Mouse (Mus musculus) stomach, postnatal 0 days (tissue): ENCODE measurements around the gene Hmgn2. TPM values are rescaled to one million over a fixed set of nuclear protein-coding genes. Genes with fewer than 3 reads are reported as not detected.
A peak's percentile ranks its signal among the peaks of the same experiment; 100 is the strongest.

Source experiments
- ATAC-seq: fragments of 200-750 bp; cut with Nextera tagmentation; 2 replicates; pipeline ENCODE4 v1.8.0; 2017; ENCODE audit not compliant: low FRiP score, low TSS enrichment
- DNase-seq: peaks from one replicate; pipeline ENCODE4 v3.0.0-alpha.2; 2016; ENCODE audit warnings: low spot score
- H3K27ac ChIP-seq: fragments of 300-500 bp; sonication (generic); replicated peaks from 2 replicates; pipeline ENCODE4 v1.5.1; 2014; ENCODE audit warnings: mild to moderate bottlenecking, control low read depth
- H3K27me3 ChIP-seq: fragments of 300-500 bp; sonication (generic); 2 replicates; pipeline ENCODE4 v1.6.1; 2014; ENCODE audit warnings: low read length; ENCODE audit not compliant: control insufficient read depth, insufficient read depth
- H3K36me3 ChIP-seq: fragments of 300-500 bp; sonication (generic); 2 replicates; pipeline ENCODE4 v1.6.1; 2014; ENCODE audit warnings: low read length, mixed read lengths; ENCODE audit not compliant: control insufficient read depth, insufficient read depth
- H3K4me1 ChIP-seq: fragments of 300-500 bp; sonication (generic); replicated peaks from 2 replicates; pipeline ENCODE4 v1.6.1; 2014; ENCODE audit warnings: antibody characterized with exemption; ENCODE audit not compliant: control insufficient read depth, insufficient read depth
- H3K4me2 ChIP-seq: fragments of 300-500 bp; sonication (generic); replicated peaks from 2 replicates; pipeline ENCODE4 v1.6.1; 2014; ENCODE audit warnings: low read depth, mild to moderate bottlenecking, control low read depth, moderate library complexity
- H3K4me3 ChIP-seq: fragments of 300-500 bp; sonication (generic); 2 replicates; pipeline ENCODE4 v1.5.1; 2014; ENCODE audit warnings: low read depth, low read length, control low read depth
- H3K9ac ChIP-seq: fragments of 300-500 bp; sonication (generic); 2 replicates; pipeline ENCODE4 v1.6.1; 2014; ENCODE audit warnings: mild to moderate bottlenecking, low read length, control low read depth, mixed read lengths
- H3K9me3 ChIP-seq: fragments of 300-500 bp; sonication (generic); 2 replicates; pipeline ENCODE4 v1.6.1; 2016; ENCODE audit warnings: low read length; ENCODE audit not compliant: control insufficient read depth
- CTCF ChIP-seq: IDR thresholded peaks from 2 replicates; pipeline ENCODE4 v1.5.1; 2016; ENCODE audit warnings: antibody characterized with exemption, low read depth, mild to moderate bottlenecking, moderate library complexity
- EP300 ChIP-seq: optimal IDR thresholded peaks from 2 replicates; pipeline ENCODE3; 2016; ENCODE audit warnings: antibody characterized with exemption
- WGBS: fragments of 180-500 bp; shearing (Covaris S2); extraction: QIAGEN DNeasy Blood & Tissue Kit; methylation state at CpG from one replicate; pipeline ENCODE4 v1.1.7; 2014; 5-methylcytosine and 5-hydroxymethylcytosine counted together
- polyA plus RNA-seq: library from polyadenylated mRNA; unstranded; fragments of >200 nt; fragmentation: Nextera tagmentation; extraction: Ambion mirVana; gene quantifications from 2 replicates; pipeline ENCODE4 v1.2.1, GENCODE M21; 2015

Gene Hmgn2
- polyA plus RNA-seq, 1 experiment from 2014 or later = 782 TPM

DNA sequence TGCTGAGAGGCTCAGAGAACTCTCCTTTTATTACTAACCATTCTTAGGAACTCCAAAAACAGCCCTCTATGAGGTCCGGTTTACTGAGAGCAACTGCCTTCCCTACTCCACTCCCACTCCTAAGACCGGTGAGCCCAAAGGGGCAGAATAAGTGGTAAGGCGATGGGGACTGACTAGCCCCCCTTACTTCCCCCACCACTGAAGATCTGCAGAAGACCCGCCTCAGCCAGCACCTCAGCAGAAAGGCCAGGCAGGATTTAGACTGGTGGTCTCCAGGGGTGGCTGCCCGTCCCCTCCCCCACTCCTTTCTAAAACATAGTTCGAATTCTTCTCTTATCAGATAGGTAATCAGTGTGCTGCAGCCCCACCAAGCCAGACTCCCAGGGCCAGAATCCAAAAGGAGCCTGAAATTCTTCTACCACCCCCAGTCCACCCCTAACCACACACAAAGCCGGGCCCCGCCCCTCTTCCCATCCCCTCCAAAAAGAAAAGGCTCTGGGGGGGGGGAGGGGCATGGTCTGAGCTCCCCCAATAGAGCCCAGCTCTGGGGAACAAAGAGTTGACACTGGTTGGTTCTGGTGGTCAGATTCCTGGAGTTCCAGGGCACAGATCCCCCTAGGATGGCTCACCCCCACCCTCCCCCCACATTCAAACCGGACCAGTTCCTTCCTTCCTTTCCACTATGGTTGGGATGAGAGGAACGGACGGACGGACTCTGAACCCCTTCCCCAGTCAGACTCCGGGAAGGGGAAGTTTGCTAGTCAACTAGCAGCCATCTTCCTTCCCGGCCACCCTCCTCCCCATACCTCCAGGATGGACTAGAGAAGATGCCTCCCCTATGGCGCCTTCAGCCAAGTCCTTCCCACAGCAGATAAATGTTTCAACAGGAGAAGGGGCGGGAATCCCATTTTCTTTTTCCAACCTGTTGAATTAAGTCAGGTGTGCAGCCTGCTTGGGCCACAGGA, 43.3 kb upstream of the Hmgn2 start:
- no peak overlapping the region for H3K27ac ChIP-seq
- ATAC-seq (no peak), DNase-seq (no peak)
- H3K4me1 ChIP-seq = no peaks in the 10 kb centered on the region
- H3K27me3 ChIP-seq = no peaks in the 10 kb centered on the region
- H3K4me3 ChIP-seq = no peak overlapping the region
- TF ChIP-seq CTCF (no peak), EP300 (no peak)
- WGBS = 12% methylated on average over 16 of the region's 16 CpGs
- H3K36me3 ChIP-seq = no peaks in the 10 kb centered on the region
- no peak overlapping the region for H3K9ac ChIP-seq
- H3K9me3 ChIP-seq = no peaks in the 10 kb centered on the region
- no peak overlapping the region for H3K4me2 ChIP-seq

DNA sequence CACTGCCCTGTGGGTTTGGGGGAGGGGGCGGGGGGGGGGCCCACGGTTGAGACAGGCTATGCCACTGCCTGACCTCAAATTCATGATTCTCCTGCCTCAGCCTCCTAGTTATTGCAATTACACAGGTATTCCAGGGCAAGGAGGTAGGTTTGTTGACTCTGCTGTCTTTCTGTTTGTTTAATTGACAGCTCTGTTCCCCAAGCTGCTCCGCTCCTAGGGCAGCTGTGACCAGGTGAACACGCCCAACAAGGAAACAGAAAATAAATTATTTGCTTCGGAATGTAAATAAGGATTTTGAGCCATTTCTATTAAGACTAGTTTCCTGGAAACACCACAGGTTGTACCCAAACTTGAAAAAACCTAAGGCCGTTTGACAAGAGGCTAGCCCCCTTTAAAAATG, 41.3 kb upstream of the Hmgn2 start:
- Histone ChIP-seq H3K4me3 (no peak overlapping the region), H3K27me3 (no peaks in the 10 kb centered on the region), H3K4me2 (no peak overlapping the region), H3K27ac (no peak overlapping the region), H3K9ac (no peak overlapping the region), H3K36me3 (no peaks in the 10 kb centered on the region), H3K9me3 (no peaks in the 10 kb centered on the region), H3K4me1 (no peaks in the 10 kb centered on the region)
- WGBS = 51% methylated on average over 6 of the region's 6 CpGs
- peak; percentile 67; the same call in 1 of the 2 replicates for ATAC-seq
- DNase-seq = peak; percentile 26
- TF ChIP-seq CTCF (no peak), EP300 (no peak)

DNA sequence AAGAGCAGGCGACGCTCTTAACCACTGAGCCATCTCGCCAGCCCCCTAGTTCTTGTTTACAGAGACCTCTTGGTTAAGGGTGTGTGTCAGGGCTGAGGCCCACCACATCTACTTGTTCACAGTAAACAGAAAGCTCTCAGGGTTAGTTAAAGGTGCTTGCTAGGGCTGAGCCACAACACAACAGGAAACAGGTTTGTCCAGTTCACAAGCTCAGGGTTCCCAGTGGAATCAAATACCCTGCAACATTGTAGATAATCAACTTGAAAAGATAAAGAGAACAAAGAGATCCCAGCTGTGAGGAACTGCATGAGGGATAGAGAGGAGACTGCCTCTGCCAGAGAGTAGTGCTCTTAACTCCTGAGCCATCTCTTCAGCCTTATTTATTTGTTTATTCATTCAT, 38.4 kb upstream of the Hmgn2 start:
- no peak for ATAC-seq
- H3K9me3 ChIP-seq = no peaks in the 10 kb centered on the region
- no peaks in the 10 kb centered on the region for H3K27me3 ChIP-seq
- WGBS = 63% methylated on average over 3 of the region's 3 CpGs
- no peak overlapping the region for H3K4me2 ChIP-seq
- H3K4me1 ChIP-seq = no peaks in the 10 kb centered on the region
- no peak overlapping the region for H3K9ac ChIP-seq
- no peak for DNase-seq
- no peaks in the 10 kb centered on the region for H3K36me3 ChIP-seq
- H3K4me3 ChIP-seq = no peak overlapping the region
- no peak overlapping the region for H3K27ac ChIP-seq
- TF ChIP-seq EP300 = no peak
- no peak for TF ChIP-seq CTCF

DNA sequence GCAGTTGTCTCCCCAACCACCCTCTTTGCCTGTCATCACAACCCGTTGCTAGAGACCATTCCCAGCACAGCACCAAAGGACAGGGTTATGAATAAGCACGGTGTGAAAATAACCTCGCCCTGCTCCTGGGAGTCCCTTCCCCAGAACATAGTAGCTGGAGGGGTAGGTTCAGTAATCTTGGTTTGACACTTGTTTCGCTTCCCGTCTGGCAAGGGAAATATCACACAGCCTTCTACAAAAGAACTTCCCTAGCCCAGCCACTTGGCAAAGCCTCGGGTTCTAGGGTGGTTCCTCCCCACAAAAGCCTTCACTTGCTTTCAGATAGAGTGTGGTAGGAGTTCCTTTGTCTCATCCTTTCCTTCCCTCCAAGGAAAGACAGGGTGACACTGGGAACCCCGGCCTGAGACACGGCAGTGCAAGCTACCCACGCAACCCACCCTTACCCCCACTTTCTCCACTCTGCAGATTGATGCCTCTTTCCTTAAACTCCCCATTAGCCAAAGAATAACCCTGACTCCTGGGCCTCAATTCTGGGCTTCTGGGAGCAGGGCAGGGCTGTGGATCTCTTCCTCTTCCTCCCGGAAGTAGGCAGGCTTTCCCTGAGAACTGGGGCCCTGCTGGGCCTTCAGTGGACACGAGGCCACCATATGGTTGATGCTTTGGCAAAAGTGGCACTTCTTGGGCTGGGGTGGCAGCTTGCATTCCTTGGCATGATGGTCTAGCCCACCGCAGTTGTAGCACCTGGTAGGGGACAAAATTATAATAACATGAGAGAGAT, 37.3 kb upstream of the Hmgn2 start:
- Histone ChIP-seq H3K4me1 (no peaks in the 10 kb centered on the region), H3K4me2 (no peak overlapping the region), H3K27me3 (no peaks in the 10 kb centered on the region), H3K36me3 (no peaks in the 10 kb centered on the region), H3K4me3 (no peak overlapping the region), H3K9me3 (no peaks in the 10 kb centered on the region), H3K9ac (no peak overlapping the region), H3K27ac (no peak overlapping the region)
- ATAC-seq = no peak
- no peak for DNase-seq
- 70% methylated on average over 12 of the region's 12 CpGs for WGBS
- no peak for TF ChIP-seq EP300

DNA sequence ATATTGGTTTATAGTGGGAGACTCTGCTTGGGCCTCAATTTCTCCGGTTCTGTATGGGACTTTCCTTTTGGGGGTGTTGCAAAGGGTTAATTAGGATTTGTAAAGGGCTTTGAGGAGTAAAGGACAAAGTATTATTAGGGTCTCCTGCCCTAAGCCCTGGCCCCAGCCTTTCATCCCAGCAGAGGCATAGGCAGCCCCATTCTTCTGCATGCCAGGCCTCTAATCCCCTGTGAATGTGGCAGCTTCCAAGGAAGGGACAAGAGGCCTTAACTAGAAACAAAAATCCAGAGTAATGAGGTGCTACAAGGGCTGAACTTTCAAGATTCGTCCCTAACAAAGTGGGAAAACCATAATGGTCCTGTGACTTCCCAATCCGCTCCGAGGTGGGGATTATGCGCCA, 34.5 kb upstream of the Hmgn2 start:
- H3K9me3 ChIP-seq = no peaks in the 10 kb centered on the region
- no peak overlapping the region for H3K9ac ChIP-seq
- H3K4me1 ChIP-seq = no peaks in the 10 kb centered on the region
- no peak overlapping the region for H3K4me2 ChIP-seq
- no peak overlapping the region for H3K27ac ChIP-seq
- no peak for ATAC-seq
- TF ChIP-seq EP300 = no peak
- no peak for TF ChIP-seq CTCF
- DNase-seq = no peak
- no peaks in the 10 kb centered on the region for H3K27me3 ChIP-seq
- H3K4me3 ChIP-seq = no peak overlapping the region
- no peaks in the 10 kb centered on the region for H3K36me3 ChIP-seq
- 77% methylated on average over 5 of the region's 5 CpGs for WGBS

DNA sequence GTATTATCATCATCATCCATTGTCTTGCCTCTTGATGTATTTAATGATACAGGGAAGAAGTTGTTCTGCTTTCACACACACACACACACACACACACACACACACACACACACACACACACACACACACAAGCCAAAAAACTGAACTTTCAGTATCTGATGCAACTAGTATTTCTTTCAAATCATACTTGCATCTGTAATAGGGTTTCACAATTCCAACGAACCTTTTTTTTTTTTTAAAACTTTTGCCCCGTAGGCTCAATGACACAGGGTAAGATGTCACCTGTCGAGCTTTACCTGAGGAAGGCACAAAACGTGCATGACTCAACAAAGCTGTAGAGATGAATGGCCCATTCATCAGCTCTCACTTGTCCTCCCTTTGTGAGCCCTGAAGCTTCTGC, 33.8 kb upstream of the Hmgn2 start:
- Histone ChIP-seq H3K27ac (no peak overlapping the region), H3K27me3 (no peaks in the 10 kb centered on the region), H3K9me3 (no peaks in the 10 kb centered on the region), H3K9ac (no peak overlapping the region), H3K4me1 (no peaks in the 10 kb centered on the region), H3K36me3 (no peaks in the 10 kb centered on the region), H3K4me2 (no peak overlapping the region), H3K4me3 (no peak overlapping the region)
- 51% methylated on average over 4 of the region's 4 CpGs for WGBS
- DNase-seq (no peak), ATAC-seq (no peak)
- TF ChIP-seq EP300 (no peak), CTCF (no peak)
